Mouse (Mus musculus): ENCODE results near the gene Taar7a. TPM values are rescaled to one million over a fixed set of nuclear protein-coding genes. Genes with fewer than 3 reads are reported as not detected.

Gene Taar7a
- not detected in 2 replicates for polyA plus RNA-seq (2015; fragmentation: Nextera tagmentation; extraction: Ambion mirVana)

GRCm38 (mm10) chr10:23993381-23993780 lies at the start of gene Taar7a:
Gene Taar7a (minus strand): TSS chr10:23993481.
- no peaks in the 10 kb centered on the region for H3K4me1 ChIP-seq (replicated peaks; ENCODE audit: control insufficient read depth, insufficient read depth, low read length)
- no peak within 1 kb of the TSS for H3K27ac ChIP-seq (ENCODE audit: low read depth, low read length)
- no peak within 1 kb of the TSS for H3K4me2 ChIP-seq (replicated peaks; ENCODE audit: low read depth)
- no peaks in the 10 kb centered on the region for H3K36me3 ChIP-seq (ENCODE audit: control insufficient read depth, insufficient read depth)
- no peak for TF ChIP-seq CTCF (IDR thresholded peaks at IDR 0.05; ENCODE audit: low read depth)
- no peak within 1 kb of the TSS for H3K9ac ChIP-seq (ENCODE audit: low read depth, low read length)
- H3K4me3 ChIP-seq (ENCODE audit: low read depth, low read length) = no peak within 1 kb of the TSS
- no peaks in the 10 kb centered on the region for H3K27me3 ChIP-seq (replicated peaks; ENCODE audit: control insufficient read depth, insufficient read depth, low read length)
- 84% methylated on average over 3 of the region's 3 CpGs for WGBS
- no peaks in the 10 kb centered on the region for H3K9me3 ChIP-seq (ENCODE audit: control insufficient read depth)
- no peak for ATAC-seq

GRCm38 (mm10) chr10:24040120-24040869 lies 47.0 kb upstream of the Taar7a start:
- Histone ChIP-seq H3K9ac (ENCODE audit: low read depth, low read length) (no peak overlapping the region), H3K4me3 (ENCODE audit: low read depth, low read length) (no peak overlapping the region), H3K36me3 (ENCODE audit: control insufficient read depth, insufficient read depth) (no peaks in the 10 kb centered on the region), H3K4me1 (replicated peaks; ENCODE audit: control insufficient read depth, insufficient read depth, low read length) (no peaks in the 10 kb centered on the region), H3K9me3 (ENCODE audit: control insufficient read depth) (no peaks in the 10 kb centered on the region), H3K27me3 (replicated peaks; ENCODE audit: control insufficient read depth, insufficient read depth, low read length) (no peaks in the 10 kb centered on the region), H3K27ac (ENCODE audit: low read depth, low read length) (no peak overlapping the region), H3K4me2 (replicated peaks; ENCODE audit: low read depth) (no peak overlapping the region)
- no peak for TF ChIP-seq CTCF (IDR thresholded peaks at IDR 0.05; ENCODE audit: low read depth)
- ATAC-seq = no peak
- 65% methylated on average over 2 of the region's 2 CpGs for WGBS

- Histone ChIP-seq H3K27ac (ENCODE audit: low read depth, low read length) (no peak within 1 kb of the TSS), H3K27me3 (replicated peaks; ENCODE audit: control insufficient read depth, insufficient read depth, low read length) (no peaks in the 10 kb centered on the region), H3K4me3 (ENCODE audit: low read depth, low read length) (no peak within 1 kb of the TSS), H3K36me3 (ENCODE audit: control insufficient read depth, insufficient read depth) (no peaks in the 10 kb centered on the region), H3K9me3 (ENCODE audit: control insufficient read depth) (no peaks in the 10 kb centered on the region), H3K9ac (ENCODE audit: low read depth, low read length) (no peak within 1 kb of the TSS), H3K4me2 (replicated peaks; ENCODE audit: low read depth) (no peak within 1 kb of the TSS), H3K4me1 (replicated peaks; ENCODE audit: control insufficient read depth, insufficient read depth, low read length) (no peaks in the 10 kb centered on the region)
- WGBS = 91% methylated on average over 2 of the region's 2 CpGs
- TF ChIP-seq CTCF (IDR thresholded peaks at IDR 0.05; ENCODE audit: low read depth) = no peak
- ATAC-seq = no peak
Observed at GRCm38 (mm10) chr10:24037314-24037713, 44.0 kb upstream of the Taar7a start, which contains the start of gene Taar7e. Gene Taar7e (plus strand): TSS chr10:24037614.

GRCm38 (mm10) chr10:24031347-24031746 lies 38.1 kb upstream of the Taar7a start:
- Histone ChIP-seq H3K4me1 (replicated peaks; ENCODE audit: control insufficient read depth, insufficient read depth, low read length) (no peaks in the 10 kb centered on the region), H3K9me3 (ENCODE audit: control insufficient read depth) (no peaks in the 10 kb centered on the region), H3K27ac (ENCODE audit: low read depth, low read length) (no peak overlapping the region), H3K4me3 (ENCODE audit: low read depth, low read length) (no peak overlapping the region), H3K27me3 (replicated peaks; ENCODE audit: control insufficient read depth, insufficient read depth, low read length) (no peaks in the 10 kb centered on the region), H3K4me2 (replicated peaks; ENCODE audit: low read depth) (no peak overlapping the region), H3K9ac (ENCODE audit: low read depth, low read length) (no peak overlapping the region), H3K36me3 (ENCODE audit: control insufficient read depth, insufficient read depth) (no peaks in the 10 kb centered on the region)
- TF ChIP-seq CTCF (IDR thresholded peaks at IDR 0.05; ENCODE audit: low read depth) = no peak
- ATAC-seq = no peak

- Histone ChIP-seq H3K9ac (ENCODE audit: low read depth, low read length) (no peak within 1 kb of the TSS), H3K36me3 (ENCODE audit: control insufficient read depth, insufficient read depth) (no peaks in the 10 kb centered on the region), H3K27ac (ENCODE audit: low read depth, low read length) (no peak within 1 kb of the TSS), H3K4me1 (replicated peaks; ENCODE audit: control insufficient read depth, insufficient read depth, low read length) (no peaks in the 10 kb centered on the region), H3K4me2 (replicated peaks; ENCODE audit: low read depth) (no peak within 1 kb of the TSS), H3K9me3 (ENCODE audit: control insufficient read depth) (no peaks in the 10 kb centered on the region), H3K4me3 (ENCODE audit: low read depth, low read length) (no peak within 1 kb of the TSS), H3K27me3 (replicated peaks; ENCODE audit: control insufficient read depth, insufficient read depth, low read length) (no peaks in the 10 kb centered on the region)
- no peak for ATAC-seq
- TF ChIP-seq CTCF (IDR thresholded peaks at IDR 0.05; ENCODE audit: low read depth) = no peak
Observed at GRCm38 (mm10) chr10:24026922-24027321, 33.6 kb upstream of the Taar7a start, which contains the start of gene Taar7d. Gene Taar7d (plus strand): TSS chr10:24027222.

- no peaks in the 10 kb centered on the region for H3K27me3 ChIP-seq (replicated peaks; ENCODE audit: control insufficient read depth, insufficient read depth, low read length)
- H3K4me2 ChIP-seq (replicated peaks; ENCODE audit: low read depth) = no peak overlapping the region
- H3K36me3 ChIP-seq (ENCODE audit: control insufficient read depth, insufficient read depth) = no peaks in the 10 kb centered on the region
- no peak overlapping the region for H3K4me3 ChIP-seq (ENCODE audit: low read depth, low read length)
- WGBS = 78% methylated on average over 1 of the region's 1 CpGs
- no peak overlapping the region for H3K27ac ChIP-seq (ENCODE audit: low read depth, low read length)
- H3K9ac ChIP-seq (ENCODE audit: low read depth, low read length) = no peak overlapping the region
- no peaks in the 10 kb centered on the region for H3K9me3 ChIP-seq (ENCODE audit: control insufficient read depth)
- TF ChIP-seq CTCF (IDR thresholded peaks at IDR 0.05; ENCODE audit: low read depth) = no peak
- H3K4me1 ChIP-seq (replicated peaks; ENCODE audit: control insufficient read depth, insufficient read depth, low read length) = no peaks in the 10 kb centered on the region
- no peak for ATAC-seq
Observed at GRCm38 (mm10) chr10:24008143-24008542, 14.9 kb upstream of the Taar7a start.
